Mouse (Mus musculus) hematopoietic stem cell, adult 5-6 weeks (primary cell): Measurements from ENCODE around the gene Asic4. TPM values are rescaled to one million over a fixed set of nuclear protein-coding genes. Genes with fewer than 3 reads are reported as not detected.

Experiments
- ATAC-seq, 2 experiments: fragments of 125-278 bp in 1 of 2; replicated peaks in 1 of 2; 2 replicates each; pipeline ENCODE4 v1.8.0; 2016 to 2017; ENCODE audit warnings: inconsistent platforms in 2 of 2, mild to moderate bottlenecking in 2 of 2, moderate number of reproducible peaks in 2 of 2, low read depth in 1 of 2, moderate TSS enrichment in 1 of 2; ENCODE audit not compliant: low FRiP score in 2 of 2, poor library complexity in 2 of 2, severe bottlenecking in 2 of 2, insufficient read depth in 1 of 2, low TSS enrichment in 1 of 2
- total RNA-seq: library from RNA; stranded (forward); fragments of 172-1452, 232-1000 nt; gene quantifications from 2 replicates; pipeline ENCODE4 v1.2.3, GENCODE M21; 2017

Asic4 gene
- total RNA-seq, 1 experiment from 2014 or later, result not detected

DNA sequence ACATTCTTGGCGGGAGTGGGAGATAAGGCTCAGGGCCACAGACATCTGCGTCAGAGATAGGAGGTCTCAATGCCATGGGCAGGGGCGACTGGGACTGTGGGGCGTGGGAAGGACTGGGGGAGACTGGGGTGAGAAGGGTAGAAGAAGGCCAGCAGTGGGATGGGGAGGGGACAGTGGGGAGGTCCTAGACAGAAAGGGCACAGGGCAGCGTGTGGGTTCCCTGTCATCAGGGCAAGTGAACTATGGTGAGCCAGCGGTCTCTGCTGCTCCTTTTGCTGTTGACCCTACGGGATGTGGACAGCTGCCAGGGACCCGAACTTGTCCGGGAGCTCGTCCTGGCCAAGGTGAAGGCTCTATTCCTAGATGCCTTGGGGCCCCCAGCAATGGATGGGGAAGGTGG lies 56.8 kb downstream of the Asic4 start, which contains the start of gene Inha:
Inha (plus strand) TSS at position 72 of the 400 bp plus-strand sequence.
- no peak for ATAC-seq

- no peak for ATAC-seq
Observed at GRCm38 (mm10) chr1:75509586-75509985, 59.4 kb downstream of the Asic4 start.

DNA sequence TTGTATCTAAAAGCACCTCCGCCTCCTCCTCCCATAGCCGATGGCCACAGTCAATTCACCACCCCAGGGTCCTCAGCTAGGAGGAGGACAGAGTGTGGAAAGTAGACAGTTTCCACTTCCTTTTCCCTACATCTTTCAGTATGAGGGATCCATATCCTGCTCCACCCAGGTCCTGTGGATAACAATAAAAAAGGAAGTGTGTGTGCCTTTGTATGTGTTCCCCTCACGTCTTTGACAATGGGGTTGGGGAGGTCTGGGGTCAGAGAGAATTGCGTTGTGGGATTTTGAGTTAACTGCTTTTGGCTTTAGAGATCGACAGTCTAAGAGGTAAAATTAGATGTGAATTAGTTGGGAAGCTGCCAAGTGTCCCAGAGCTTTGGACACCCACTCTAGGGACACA lies 59.9 kb downstream of the Asic4 start:
- ATAC-seq, result no peak

DNA sequence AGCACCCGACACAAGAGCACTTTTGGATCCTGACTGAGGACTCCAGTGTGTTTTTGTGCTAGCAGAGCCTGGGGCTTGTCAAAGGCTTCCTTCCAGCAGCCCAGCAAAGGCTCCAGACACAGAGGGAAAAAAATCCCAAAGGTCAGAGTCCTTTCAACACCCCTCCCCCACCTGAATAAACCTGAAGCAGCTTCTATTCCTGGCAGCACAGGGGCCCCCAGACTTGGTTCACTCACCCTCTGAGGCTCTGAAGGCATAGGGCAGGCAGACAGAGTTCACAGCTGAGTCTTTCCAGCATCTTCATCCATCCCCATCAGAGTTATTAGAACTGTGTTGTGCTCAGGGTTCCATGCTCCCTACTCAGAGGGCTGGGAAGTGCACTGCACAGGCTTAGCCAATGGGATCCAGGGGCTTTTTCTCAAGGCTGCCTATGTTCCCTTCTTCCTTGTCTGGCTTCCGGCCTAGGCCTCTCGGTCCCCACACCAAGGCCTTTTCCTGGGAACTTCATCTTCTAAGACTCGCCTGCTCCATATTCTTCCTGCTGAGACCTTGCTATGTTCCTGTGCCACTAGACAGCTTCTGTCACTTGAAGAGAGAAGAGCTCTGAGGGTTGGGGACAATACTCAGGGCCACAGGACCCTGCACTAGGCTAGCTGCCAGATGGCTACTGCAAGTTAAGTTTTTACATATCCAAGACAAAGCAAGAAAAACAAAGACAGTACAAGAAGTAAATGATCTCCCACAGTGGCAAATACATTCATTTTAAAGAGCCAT lies 61.4 kb downstream of the Asic4 start:
- ATAC-seq, result no peak

DNA sequence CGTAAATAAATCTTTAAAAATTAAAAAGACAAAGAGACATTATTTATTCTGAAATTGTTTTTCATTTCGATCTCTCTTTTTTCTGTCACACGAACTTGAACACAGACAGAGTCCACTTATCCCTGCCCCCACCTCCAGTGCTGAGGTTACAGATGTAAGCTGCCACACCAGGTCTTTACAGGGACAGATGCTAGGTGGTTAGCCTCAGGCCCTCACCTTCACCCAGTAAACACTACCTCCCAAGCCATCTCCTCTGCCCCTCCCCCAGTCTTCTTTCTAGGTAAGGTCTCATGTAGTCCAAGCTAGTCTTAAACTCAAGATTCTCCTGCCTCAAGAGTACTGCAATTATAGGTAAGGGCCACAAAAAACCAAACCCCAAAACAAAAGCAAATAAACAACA lies 62.3 kb downstream of the Asic4 start:
- ATAC-seq, result no peak

- no peak for ATAC-seq
Observed at GRCm38 (mm10) chr1:75516703-75517380, 66.6 kb downstream of the Asic4 start.

DNA sequence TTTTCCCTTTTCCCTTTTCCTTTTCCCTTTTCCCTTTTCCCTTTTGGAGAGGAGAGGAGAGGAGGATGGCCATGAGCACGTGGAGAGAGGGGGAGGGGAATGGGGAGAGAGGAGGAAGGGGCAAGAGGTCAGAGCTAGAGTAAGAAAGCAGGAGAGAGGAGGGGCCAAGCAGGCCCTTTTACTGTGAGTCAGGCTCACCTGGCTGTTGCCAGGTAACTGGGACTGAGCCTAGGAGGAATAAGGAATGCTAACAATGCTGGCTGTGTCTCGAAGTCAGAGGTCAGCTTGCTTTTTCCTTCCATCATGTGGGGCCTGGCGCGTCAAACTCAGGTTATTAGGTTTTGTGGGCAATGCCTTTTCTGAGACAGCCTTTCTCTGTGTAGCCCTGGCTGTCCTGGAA lies 67.7 kb downstream of the Asic4 start:
- no peak for ATAC-seq

GRCm38 (mm10) chr1:75518427-75518826 lies 68.2 kb downstream of the Asic4 start:
- no peak for ATAC-seq

DNA sequence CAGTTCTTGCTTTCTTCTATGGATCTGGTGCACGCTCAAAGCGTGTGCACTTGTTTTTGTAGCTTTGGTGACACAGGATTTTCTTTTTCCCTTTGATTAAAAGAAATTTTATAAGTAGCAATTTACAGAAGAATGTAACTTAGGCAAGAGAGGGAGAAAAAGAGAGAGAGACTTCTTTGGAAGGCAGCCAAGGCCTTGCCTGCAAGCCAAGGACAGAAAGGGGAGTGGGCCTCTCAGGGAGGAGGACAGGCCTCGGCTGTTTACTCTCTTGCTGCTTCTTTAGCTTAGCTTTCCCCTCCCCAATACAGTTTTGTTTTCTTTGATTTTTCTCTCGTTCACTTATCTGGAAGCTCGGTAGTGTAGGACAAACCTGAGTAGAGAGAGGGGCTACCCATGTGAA lies 69.3 kb downstream of the Asic4 start:
- ATAC-seq, result no peak

GRCm38 (mm10) chr1:75521321-75522031 lies 71.2 kb downstream of the Asic4 start, which contains the start of gene Stk11ip:
Stk11ip (plus strand) TSS chr1:75521529.
- peak; percentile 98 to 99 for ATAC-seq

Other genes starting within 250 kb of the Asic4 start
- gene Glb1l, start 239.6 kb upstream of the Asic4 start, total RNA-seq, result 13.3 and 23.6 TPM in 2 replicates
- gene Stk16, start 239.6 kb upstream of the Asic4 start, total RNA-seq, result 79.1 and 86.0 TPM in 2 replicates
- 133 and 166 TPM in 2 replicates for gene Tuba4a, start 230.6 kb upstream of the Asic4 start, total RNA-seq
- 2.6 TPM in 1 of 2 replicates, not detected in the other for gene A630095N17Rik, start 218.3 kb upstream of the Asic4 start, total RNA-seq
- 12.5 and 15.4 TPM in 2 replicates for gene Dnajb2, start 214.0 kb upstream of the Asic4 start, total RNA-seq
- gene Ptprn, start 185.9 kb upstream of the Asic4 start, total RNA-seq, result not detected in 2 replicates
- not detected in 2 replicates for gene Resp18, start 172.0 kb upstream of the Asic4 start, total RNA-seq
- gene Dnpep, start 132.4 kb upstream of the Asic4 start, total RNA-seq, result 39.8 and 43.1 TPM in 2 replicates
- not detected in 2 replicates for gene Des, start 90.1 kb upstream of the Asic4 start, total RNA-seq
- gene Speg, start 75.1 kb upstream of the Asic4 start, total RNA-seq, result 2.4 and 3.9 TPM in 2 replicates
- gene Gmppa, start 14.5 kb upstream of the Asic4 start, total RNA-seq, result 70.0 and 84.8 TPM in 2 replicates
- gene Chpf, start 28.9 kb downstream of the Asic4 start, total RNA-seq, result 0.10 and 2.1 TPM in 2 replicates
- gene Tmem198, start 29.1 kb downstream of the Asic4 start, total RNA-seq, result not detected in 2 replicates
- gene Obsl1, start 56.0 kb downstream of the Asic4 start, total RNA-seq, result 9.7 and 11.3 TPM in 2 replicates
- 1.2 and 1.6 TPM in 2 replicates for gene Inha, start 56.6 kb downstream of the Asic4 start, total RNA-seq
- gene Stk11ip, start 71.1 kb downstream of the Asic4 start, total RNA-seq, result 17.9 and 21.6 TPM in 2 replicates
- 0.20 and 0.38 TPM in 2 replicates for gene Slc4a3, start 95.8 kb downstream of the Asic4 start, total RNA-seq